Mouse (Mus musculus) spleen, postnatal 4 days (tissue): ENCODE data around the gene Ciapin1.

Experiments
- DNase-seq, 2 experiments: peaks; one replicate each; pipeline ENCODE4 v3.0.0; 2022; ENCODE audit warnings: low spot score in 2 of 2

Gene Ciapin1

GRCm38 (mm10) chr8:94780491-94781154 is 57.5 kb downstream of the Ciapin1 start:
- no peak for DNase-seq

GRCm38 (mm10) chr8:94779534-94780294 is 58.4 kb downstream of the Ciapin1 start:
- no peak for DNase-seq

GRCm38 (mm10) chr8:94778895-94779533 is 59.1 kb downstream of the Ciapin1 start:
- no peak for DNase-seq

- no peak for DNase-seq
Measured at GRCm38 (mm10) chr8:94778473-94778872, 59.7 kb downstream of the Ciapin1 start.

- DNase-seq, result no peak
Measured at GRCm38 (mm10) chr8:94778036-94778435, 60.1 kb downstream of the Ciapin1 start.

GRCm38 (mm10) chr8:94776346-94776745 is 61.8 kb downstream of the Ciapin1 start:
- no peak for DNase-seq

- no peak for DNase-seq
Measured at GRCm38 (mm10) chr8:94774601-94775000, 63.6 kb downstream of the Ciapin1 start.

- no peak for DNase-seq
Measured at GRCm38 (mm10) chr8:94773700-94774171, 64.4 kb downstream of the Ciapin1 start.

- DNase-seq, result no peak
Measured at GRCm38 (mm10) chr8:94773048-94773447, 65.1 kb downstream of the Ciapin1 start.

GRCm38 (mm10) chr8:94771941-94772670 is 66.1 kb downstream of the Ciapin1 start, which contains the start of gene Cx3cl1:
Cx3cl1 (plus strand) TSS chr8:94772009.
- DNase-seq, result no peak

GRCm38 (mm10) chr8:94770945-94771344 is 67.2 kb downstream of the Ciapin1 start:
- DNase-seq, result peak in 1 of 2 experiments; percentile 26
